Mouse (Mus musculus): ENCODE measurements around the gene Foxa3.

Gene Foxa3

GRCm38 (mm10) chr7:18992294-18992675, 31.1 kb downstream of the Foxa3 start:
- DNase-seq = peak; percentile 44

GRCm38 (mm10) chr7:18991660-18992293, 31.6 kb downstream of the Foxa3 start:
- DNase-seq = peak; percentile 40

GRCm38 (mm10) chr7:18990601-18991295, 32.6 kb downstream of the Foxa3 start, which contains the start of gene Mypop:
Gene Mypop, plus strand, starts transcription at chr7:18991245.
- DNase-seq = peak; percentile 99

- DNase-seq = no peak
Observed at GRCm38 (mm10) chr7:18989995-18990394, 33.3 kb downstream of the Foxa3 start.

GRCm38 (mm10) chr7:18988780-18989179, 34.6 kb downstream of the Foxa3 start:
- no peak for DNase-seq

- no peak for DNase-seq
Observed at GRCm38 (mm10) chr7:18987747-18988146, 35.6 kb downstream of the Foxa3 start.

- no peak for DNase-seq
Observed at GRCm38 (mm10) chr7:18987100-18987499, 36.2 kb downstream of the Foxa3 start, which contains the start of gene Nanos2. Gene Nanos2, plus strand, starts transcription at chr7:18987400.

GRCm38 (mm10) chr7:18986503-18986902, 36.8 kb downstream of the Foxa3 start:
- DNase-seq = no peak

GRCm38 (mm10) chr7:18978381-18978780, 45.0 kb downstream of the Foxa3 start:
- no peak for DNase-seq

- no peak for DNase-seq
Observed at GRCm38 (mm10) chr7:18970956-18971355, 52.4 kb downstream of the Foxa3 start.

- DNase-seq = no peak
Observed at GRCm38 (mm10) chr7:18967603-18968002, 55.7 kb downstream of the Foxa3 start.

GRCm38 (mm10) chr7:18965312-18965711, 58.0 kb downstream of the Foxa3 start:
- DNase-seq = no peak

GRCm38 (mm10) chr7:18963294-18963843, 60.0 kb downstream of the Foxa3 start:
- no peak for DNase-seq
